Mouse (Mus musculus): ENCODE data around the gene Tpmt. TPM values are rescaled to one million over a fixed set of nuclear protein-coding genes. Genes with fewer than 3 reads are reported as not detected.
A peak's percentile ranks its signal among the peaks of the same experiment; 100 is the strongest.

Tpmt gene
- polyA plus RNA-seq, 1 experiment from 2014 or later, result 3.6 TPM

- Histone ChIP-seq H3K27ac (no peak overlapping the region), H3K79me2 (ENCODE audit: inconsistent target) (no peaks in the 10 kb centered on the region), H3K4me3 (ENCODE audit: inconsistent target) (no peak overlapping the region), H3K36me3 (ENCODE audit: inconsistent target) (peaks cover 23% of the 10 kb centered on the region; the same call in 1 of the 2 replicates)
- WGBS (ENCODE audit: missing documents), result 99% methylated on average over 17 of the region's 17 CpGs
These were observed 18.2 kb upstream of the Tpmt start for GRCm38 (mm10) chr13:47062756-47063155.

DNA sequence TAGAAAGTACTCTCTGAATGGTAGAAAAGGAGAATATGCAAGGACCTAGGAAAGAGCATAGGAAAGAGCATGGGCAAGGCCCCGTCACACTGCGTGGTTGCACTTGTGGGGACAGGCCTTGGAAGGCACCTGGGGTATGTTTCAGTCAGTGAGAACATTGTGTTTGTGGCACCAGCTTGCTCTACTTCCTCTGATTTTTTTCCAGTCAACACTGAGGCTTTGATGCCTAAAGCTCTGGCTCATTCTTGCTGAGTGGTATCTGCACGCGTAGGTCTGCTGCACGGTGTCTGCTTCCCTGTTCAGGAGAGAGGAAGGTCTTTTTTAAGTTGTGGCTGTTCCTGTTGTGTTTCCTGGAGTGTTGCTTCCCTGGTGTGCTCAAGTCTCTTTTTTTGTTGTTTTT, 12.2 kb upstream of the Tpmt start:
- Histone ChIP-seq H3K4me3 (ENCODE audit: inconsistent target) (no peak overlapping the region), H3K27ac (no peak overlapping the region), H3K36me3 (ENCODE audit: inconsistent target) (peaks cover 26% of the 10 kb centered on the region; the same call in 1 of the 2 replicates), H3K79me2 (ENCODE audit: inconsistent target) (no peaks in the 10 kb centered on the region)
- 72% methylated on average over 5 of the region's 5 CpGs for WGBS (ENCODE audit: missing documents)

DNA sequence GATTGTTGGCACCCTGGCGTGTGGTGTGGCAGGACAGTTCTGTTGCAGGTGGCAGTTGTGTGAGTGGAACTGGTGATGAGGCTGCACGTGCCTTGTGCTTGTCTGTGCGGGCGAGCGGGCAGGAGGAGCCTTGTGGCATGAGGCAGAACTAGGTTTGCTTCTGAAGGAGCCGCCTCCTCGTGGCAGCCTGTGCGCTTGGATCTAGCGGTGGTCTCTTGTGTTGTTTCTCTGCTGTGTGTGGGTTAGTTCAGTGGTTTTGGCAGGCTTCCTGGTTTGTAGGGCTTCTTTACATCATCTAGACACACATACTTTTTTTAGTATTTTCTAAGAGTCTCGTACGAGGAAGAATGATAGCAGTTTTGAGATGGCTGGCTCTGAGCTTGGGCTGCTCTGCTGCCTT, 11.6 kb upstream of the Tpmt start:
- Histone ChIP-seq H3K79me2 (ENCODE audit: inconsistent target) (no peaks in the 10 kb centered on the region), H3K36me3 (ENCODE audit: inconsistent target) (peaks cover 30% of the 10 kb centered on the region; the same call in 1 of the 2 replicates)
- 44% methylated on average over 11 of the region's 11 CpGs for WGBS (ENCODE audit: missing documents)

DNA sequence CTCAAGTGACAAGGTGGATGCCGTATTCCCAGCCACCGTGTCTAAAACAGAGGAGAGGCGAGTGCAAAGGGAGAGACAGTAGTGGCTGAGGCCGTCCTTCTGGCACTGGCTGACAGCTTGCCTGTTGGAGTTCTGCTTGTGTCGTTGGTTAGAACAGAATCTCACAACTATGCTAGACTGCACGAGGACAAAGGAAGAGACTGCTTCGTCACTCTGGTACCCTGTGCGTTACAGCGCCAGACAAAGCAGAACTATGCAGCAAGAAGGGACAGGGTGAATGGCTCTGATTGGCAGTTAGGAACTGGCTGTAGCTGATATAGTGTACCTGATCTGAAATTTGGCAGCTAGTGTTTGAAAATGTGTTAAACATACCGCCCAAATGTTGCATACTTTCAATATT, 9.4 kb upstream of the Tpmt start:
- H3K4me3 ChIP-seq (ENCODE audit: inconsistent target), result no peak overlapping the region
- WGBS (ENCODE audit: missing documents), result 86% methylated on average over 10 of the region's 10 CpGs

More for the DNA sequence above, 11.6 kb upstream of the Tpmt start:
- Histone ChIP-seq H3K27ac (no peak overlapping the region), H3K4me3 (ENCODE audit: inconsistent target) (no peak overlapping the region)

GRCm38 (mm10) chr13:47050009-47050408, 5.5 kb upstream of the Tpmt start:
- Histone ChIP-seq H3K79me2 (ENCODE audit: inconsistent target) (no peaks in the 10 kb centered on the region), H3K27ac (no peak overlapping the region), H3K36me3 (ENCODE audit: inconsistent target) (peaks cover 38% of the 10 kb centered on the region; the same call in 1 of the 2 replicates), H3K4me3 (ENCODE audit: inconsistent target) (no peak overlapping the region)
- WGBS (ENCODE audit: missing documents), result 96% methylated on average over 4 of the region's 4 CpGs

More for the DNA sequence above, 9.4 kb upstream of the Tpmt start:
- peaks cover 34% of the 10 kb centered on the region; the same call in 1 of the 2 replicates for H3K36me3 ChIP-seq (ENCODE audit: inconsistent target)
- H3K27ac ChIP-seq, result no peak overlapping the region
- no peaks in the 10 kb centered on the region for H3K79me2 ChIP-seq (ENCODE audit: inconsistent target)

DNA sequence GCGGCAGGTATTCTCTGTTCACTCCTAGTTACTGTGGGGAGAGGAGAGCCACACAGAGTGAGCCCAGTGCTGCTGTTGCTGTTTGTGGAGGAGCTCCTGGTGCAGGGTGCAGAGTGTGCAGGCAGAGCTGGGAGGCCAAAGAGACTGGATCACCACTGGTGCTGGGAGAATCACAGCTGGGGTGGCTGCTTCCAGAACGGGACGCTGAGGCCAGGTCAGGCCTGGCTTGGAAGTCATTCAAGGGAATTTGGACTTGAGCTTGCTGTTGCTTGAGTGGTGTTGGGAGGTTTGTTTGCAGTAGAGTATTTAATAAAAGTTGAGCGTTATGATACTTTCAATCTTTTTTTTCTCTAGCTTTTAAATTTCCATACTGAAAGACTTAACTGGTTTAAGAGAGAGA, 3.5 kb upstream of the Tpmt start:
- Histone ChIP-seq H3K36me3 (ENCODE audit: inconsistent target) (peaks cover 30% of the 10 kb centered on the region; the same call in 1 of the 2 replicates), H3K27ac (no peak overlapping the region), H3K4me3 (ENCODE audit: inconsistent target) (no peak overlapping the region), H3K79me2 (ENCODE audit: inconsistent target) (peaks cover 8% of the 10 kb centered on the region; the same call in 1 of the 2 replicates)
- WGBS (ENCODE audit: missing documents), result 100% methylated on average over 4 of the region's 4 CpGs

- Histone ChIP-seq H3K27ac (no peak overlapping the region), H3K79me2 (ENCODE audit: inconsistent target) (peaks cover 8% of the 10 kb centered on the region; the same call in 1 of the 2 replicates), H3K4me3 (ENCODE audit: inconsistent target) (peak overlapping the region; percentile 62), H3K36me3 (ENCODE audit: inconsistent target) (peaks cover 5% of the 10 kb centered on the region; the same call in 1 of the 2 replicates)
- WGBS (ENCODE audit: missing documents), result 6% methylated on average over 45 of the region's 45 CpGs
These were observed 512 bp downstream of the Tpmt start for GRCm38 (mm10) chr13:47043833-47044616.

DNA sequence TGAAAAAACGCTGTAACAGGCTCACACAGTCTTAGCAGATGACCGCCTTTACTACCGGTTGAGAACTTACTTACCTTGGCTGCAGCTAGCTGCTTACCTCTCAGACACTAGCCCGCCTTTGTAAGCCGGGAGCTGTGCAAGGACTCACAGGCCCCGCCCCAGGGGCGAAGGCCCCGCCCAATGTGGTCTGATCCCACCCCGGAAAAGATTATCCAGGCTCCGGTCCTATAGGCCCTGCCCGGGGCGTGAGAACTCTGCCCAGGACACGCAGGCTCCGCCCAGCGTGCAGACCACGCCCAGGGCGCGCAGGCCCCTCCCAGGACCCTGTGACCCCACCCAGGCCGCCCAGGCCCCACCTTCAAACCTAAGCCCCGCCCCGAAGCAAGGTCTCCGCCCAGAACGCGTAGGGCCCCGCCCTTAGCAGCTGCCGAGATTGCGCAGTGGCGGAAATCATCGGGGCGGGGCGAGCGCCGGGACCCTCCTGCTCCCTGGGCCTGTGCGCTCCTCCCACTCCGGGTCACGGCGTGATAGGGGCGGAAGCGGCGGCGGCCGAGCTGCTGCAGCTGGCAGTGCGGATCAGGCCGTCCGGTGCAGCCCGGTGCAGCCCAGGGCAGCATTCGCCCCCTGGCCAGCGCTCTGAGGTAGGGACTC, 1.4 kb downstream of the Tpmt start, which contains the start of gene Kdm1b:
TSS of gene Kdm1b (plus strand) at position 470 of the 651 bp plus-strand sequence.
- under 1% methylated on average over 46 of the region's 48 CpGs for whole genome bisulfite sequencing (ENCODE audit: missing documents)
- H3K4me3 ChIP-seq (ENCODE audit: inconsistent target), result peak within 1 kb of the TSS; percentile 70
- H3K36me3 ChIP-seq (ENCODE audit: inconsistent target), result no peaks in the 10 kb centered on the region
- H3K79me2 ChIP-seq (ENCODE audit: inconsistent target), result peaks cover 8% of the 10 kb centered on the region; the same call in 1 of the 2 replicates
- H3K27ac ChIP-seq, result 0 out of 2 replicates have a peak within 1 kb of the TSS, but pooled peaks have one; percentile 0

DNA sequence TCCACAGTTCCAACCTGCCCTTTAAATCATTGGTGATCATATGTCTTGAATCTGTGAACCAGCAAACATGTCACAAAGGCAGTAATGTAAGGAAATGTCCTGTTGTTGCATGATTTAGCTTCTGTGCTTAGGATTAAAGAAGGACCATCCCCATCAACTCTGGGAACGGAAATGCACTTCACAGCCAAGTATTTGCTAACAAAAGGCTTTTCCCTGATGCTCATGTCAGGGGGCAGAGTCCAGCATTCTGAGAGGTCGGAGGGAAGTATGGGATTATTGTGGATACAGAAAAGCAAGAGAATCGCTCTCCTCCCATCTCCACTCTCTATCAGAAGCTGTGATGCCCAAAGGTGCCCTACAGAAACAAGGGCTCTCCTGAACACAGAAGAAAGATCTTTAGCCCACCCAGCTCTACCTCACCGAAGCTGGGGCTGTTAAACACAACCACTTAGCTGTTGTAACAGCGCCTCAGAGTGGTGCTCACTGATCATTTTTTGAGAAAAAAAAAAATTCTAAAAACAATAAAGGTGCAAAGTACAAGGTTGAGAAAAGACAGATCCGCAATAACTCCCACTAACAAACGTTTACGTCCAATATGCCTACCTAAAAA, 2.4 kb downstream of the Tpmt start:
- WGBS (ENCODE audit: missing documents), result 66% methylated on average over 8 of the region's 8 CpGs
- no peak overlapping the region for H3K27ac ChIP-seq
- peak overlapping the region; percentile 70; the same call in 1 of the 2 replicates for H3K4me3 ChIP-seq (ENCODE audit: inconsistent target)
- peaks cover 8% of the 10 kb centered on the region; the same call in 1 of the 2 replicates for H3K79me2 ChIP-seq (ENCODE audit: inconsistent target)
- H3K36me3 ChIP-seq (ENCODE audit: inconsistent target), result no peaks in the 10 kb centered on the region

DNA sequence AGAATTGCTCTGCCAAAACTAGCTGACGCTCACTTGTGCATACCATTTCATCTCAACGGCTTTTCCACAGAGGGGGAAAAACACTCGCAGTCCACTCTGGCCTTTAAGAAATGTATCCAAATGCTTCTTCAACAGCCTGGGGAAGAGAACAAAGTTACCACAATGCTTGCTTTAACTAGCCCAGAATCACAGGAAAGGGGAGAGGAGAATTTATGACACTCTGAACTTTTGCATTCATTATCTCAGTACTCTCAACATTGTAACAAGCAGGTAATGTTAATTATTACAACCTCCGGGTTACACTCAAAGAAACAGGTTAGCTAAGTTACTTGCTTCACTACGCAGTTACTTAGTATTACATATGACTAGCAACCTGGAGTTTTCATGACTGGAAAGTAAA, 4.5 kb downstream of the Tpmt start:
- 96% methylated on average over 5 of the region's 5 CpGs for WGBS (ENCODE audit: missing documents)
- no peak overlapping the region for H3K4me3 ChIP-seq (ENCODE audit: inconsistent target)
- H3K27ac ChIP-seq, result no peak overlapping the region
- H3K36me3 ChIP-seq (ENCODE audit: inconsistent target), result no peaks in the 10 kb centered on the region
- peaks cover 8% of the 10 kb centered on the region; the same call in 1 of the 2 replicates for H3K79me2 ChIP-seq (ENCODE audit: inconsistent target)

DNA sequence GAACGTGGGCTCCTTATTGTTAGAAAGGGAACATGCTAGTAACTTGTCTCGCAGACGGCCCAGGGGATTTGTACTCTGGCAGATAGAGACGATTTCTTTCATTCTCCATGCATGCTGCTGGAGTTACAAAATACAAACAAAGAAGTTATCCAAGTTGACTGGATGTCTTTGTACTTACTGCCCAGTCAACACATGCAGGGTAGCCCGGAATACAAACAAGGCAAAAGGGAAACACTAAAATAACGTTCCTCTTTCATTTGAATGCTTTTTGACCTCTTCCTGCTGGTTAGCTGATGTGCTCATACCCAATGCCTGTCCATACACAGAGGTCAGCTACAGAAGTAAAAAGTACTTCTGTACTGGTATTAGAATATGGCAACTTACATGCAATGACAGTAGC, 6.6 kb downstream of the Tpmt start:
- 68% methylated on average over 6 of the region's 6 CpGs for WGBS (ENCODE audit: missing documents)
- H3K4me3 ChIP-seq (ENCODE audit: inconsistent target), result no peak overlapping the region
- no peak overlapping the region for H3K27ac ChIP-seq
- no peaks in the 10 kb centered on the region for H3K36me3 ChIP-seq (ENCODE audit: inconsistent target)
- H3K79me2 ChIP-seq (ENCODE audit: inconsistent target), result no peaks in the 10 kb centered on the region

- no peaks in the 10 kb centered on the region for H3K79me2 ChIP-seq (ENCODE audit: inconsistent target)
- H3K27ac ChIP-seq, result no peak overlapping the region
- H3K36me3 ChIP-seq (ENCODE audit: inconsistent target), result no peaks in the 10 kb centered on the region
- H3K4me3 ChIP-seq (ENCODE audit: inconsistent target), result no peak overlapping the region
- WGBS (ENCODE audit: missing documents), result 87% methylated on average over 4 of the region's 4 CpGs
These were observed 10.9 kb downstream of the Tpmt start for GRCm38 (mm10) chr13:47033602-47034001.

- 83% methylated on average over 17 of the region's 17 CpGs for WGBS (ENCODE audit: missing documents)
- H3K36me3 ChIP-seq (ENCODE audit: inconsistent target), result no peaks in the 10 kb centered on the region
- no peak overlapping the region for H3K27ac ChIP-seq
- H3K79me2 ChIP-seq (ENCODE audit: inconsistent target), result no peaks in the 10 kb centered on the region
- no peak overlapping the region for H3K4me3 ChIP-seq (ENCODE audit: inconsistent target)
These were observed 14.0 kb downstream of the Tpmt start for GRCm38 (mm10) chr13:47030376-47031107.

DNA sequence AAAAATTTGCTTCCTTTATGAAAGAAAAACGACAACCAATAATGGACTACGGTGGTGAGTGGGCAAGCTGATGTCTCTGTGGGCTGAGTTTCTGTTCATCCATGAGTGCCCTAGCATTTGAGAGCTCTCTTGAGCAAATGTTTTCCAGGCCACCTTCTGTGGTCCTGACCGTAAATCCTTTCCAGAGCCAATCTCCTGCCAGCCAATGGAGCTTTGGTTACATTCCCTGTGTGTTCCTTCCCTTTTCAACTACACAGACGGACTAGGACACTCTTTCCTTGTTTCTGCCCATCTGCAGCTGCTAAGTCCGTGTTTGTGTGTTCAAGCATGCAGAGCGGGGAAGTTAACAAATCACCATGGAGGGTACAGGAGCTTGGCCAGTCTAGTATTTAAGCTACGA, 23.7 kb downstream of the Tpmt start:
- H3K36me3 ChIP-seq (ENCODE audit: inconsistent target), result no peaks in the 10 kb centered on the region
- H3K79me2 ChIP-seq (ENCODE audit: inconsistent target), result no peaks in the 10 kb centered on the region
- WGBS (ENCODE audit: missing documents), result 91% methylated on average over 7 of the region's 7 CpGs
- H3K27ac ChIP-seq, result no peak overlapping the region
- no peak overlapping the region for H3K4me3 ChIP-seq (ENCODE audit: inconsistent target)

Measured in macrophage (primary cell).